Mouse (Mus musculus) heart, embryonic 16.5 days (tissue): Measurements from ENCODE around the gene Pold4. TPM values are rescaled to one million over a fixed set of nuclear protein-coding genes. Genes with fewer than 3 reads are reported as not detected.
A peak's percentile ranks its signal among the peaks of the same experiment; 100 is the strongest.

Experiments used
- ATAC-seq: fragments of 200-750 bp; cut with Nextera tagmentation; replicated peaks from 2 replicates; pipeline ENCODE4 v1.8.0; 2017; ENCODE audit warnings: moderate number of reproducible peaks; ENCODE audit not compliant: insufficient read depth, low FRiP score; ENCODE audit errors: extremely low read depth
- H3K27ac ChIP-seq: fragments of 300-500 bp; sonication (generic); 2 replicates; pipeline ENCODE4 v1.5.1; 2014; ENCODE audit warnings: mild to moderate bottlenecking, low read length, control low read depth, moderate library complexity
- H3K27me3 ChIP-seq: fragments of 300-500 bp; sonication (generic); 2 replicates; pipeline ENCODE4 v1.6.1; 2014; ENCODE audit warnings: low read length, mixed read lengths; ENCODE audit not compliant: control insufficient read depth, insufficient read depth
- H3K36me3 ChIP-seq: fragments of 300-500 bp; sonication (generic); 2 replicates; pipeline ENCODE4 v1.6.1; 2014; ENCODE audit not compliant: control insufficient read depth, insufficient read depth
- H3K4me1 ChIP-seq: fragments of 300-500 bp; sonication (generic); 2 replicates; pipeline ENCODE4 v1.6.1; 2014; ENCODE audit warnings: low read length, mixed read lengths; ENCODE audit not compliant: control insufficient read depth, insufficient read depth
- H3K4me2 ChIP-seq: fragments of 300-500 bp; sonication (generic); 2 replicates; pipeline ENCODE4 v1.6.1; 2014; ENCODE audit warnings: low read depth, mild to moderate bottlenecking, control low read depth, low read length
- H3K4me3 ChIP-seq: fragments of 300-500 bp; sonication (generic); 2 replicates; pipeline ENCODE4 v1.5.1; 2014; ENCODE audit warnings: mild to moderate bottlenecking, control low read depth, low read length
- H3K9ac ChIP-seq: fragments of 300-500 bp; sonication (generic); 2 replicates; pipeline ENCODE4 v1.6.1; 2014; ENCODE audit warnings: low read length, control low read depth
- H3K9me3 ChIP-seq: fragments of 300-500 bp; sonication (generic); replicated peaks from 2 replicates; pipeline ENCODE4 v1.6.1; 2016; ENCODE audit warnings: low read length; ENCODE audit not compliant: control insufficient read depth
- WGBS: fragments of 180-500 bp; shearing (Covaris S2); extraction: QIAGEN DNeasy Blood & Tissue Kit; methylation state at CpG from one replicate; pipeline ENCODE4 v1.1.7; 2014; 5-methylcytosine and 5-hydroxymethylcytosine counted together
- polyA plus RNA-seq: library from polyadenylated mRNA; unstranded; fragments of >200 nt; fragmentation: Nextera tagmentation; extraction: Ambion mirVana; gene quantifications from 2 replicates; pipeline ENCODE4 v1.2.1, GENCODE M21; 2015

Gene Pold4
- polyA plus RNA-seq, 1 experiment from 2014 or later, result 22.6 TPM

- Histone ChIP-seq H3K27ac (peak overlapping the region; percentile 96), H3K36me3 (peaks cover 32% of the 10 kb centered on the region), H3K9ac (peak overlapping the region; percentile 99), H3K27me3 (no peaks in the 10 kb centered on the region), H3K4me1 (peaks cover 32% of the 10 kb centered on the region), H3K4me2 (peak overlapping the region; percentile 98), H3K9me3 (no peaks in the 10 kb centered on the region), H3K4me3 (peak overlapping the region; percentile 95)
- under 1% methylated on average over 52 of the region's 52 CpGs for WGBS
- peak; percentile 30 for ATAC-seq
Observed at GRCm38 (mm10) chr19:4192251-4192985, 39.3 kb upstream of the Pold4 start.

- Histone ChIP-seq H3K36me3 (peaks cover 34% of the 10 kb centered on the region), H3K4me3 (peak overlapping the region; percentile 95), H3K27me3 (no peaks in the 10 kb centered on the region), H3K4me2 (peak overlapping the region; percentile 98), H3K9ac (peak overlapping the region; percentile 99), H3K9me3 (no peaks in the 10 kb centered on the region), H3K27ac (peak overlapping the region; percentile 96), H3K4me1 (peaks cover 27% of the 10 kb centered on the region)
- no peak for ATAC-seq
- WGBS, result 48% methylated on average over 6 of the region's 6 CpGs
Observed at GRCm38 (mm10) chr19:4193129-4193528, 38.6 kb upstream of the Pold4 start.

- H3K4me2 ChIP-seq, result no peak overlapping the region
- no peak overlapping the region for H3K27ac ChIP-seq
- H3K36me3 ChIP-seq, result peaks cover 34% of the 10 kb centered on the region
- ATAC-seq, result no peak
- 76% methylated on average over 8 of the region's 8 CpGs for WGBS
- no peaks in the 10 kb centered on the region for H3K27me3 ChIP-seq
- H3K9ac ChIP-seq, result no peak overlapping the region
- H3K4me3 ChIP-seq, result no peak overlapping the region
- H3K9me3 ChIP-seq, result no peaks in the 10 kb centered on the region
- H3K4me1 ChIP-seq, result peaks cover 27% of the 10 kb centered on the region
Observed at GRCm38 (mm10) chr19:4194021-4194724, 37.5 kb upstream of the Pold4 start.

- ATAC-seq, result no peak
- Histone ChIP-seq H3K4me1 (peaks cover 28% of the 10 kb centered on the region), H3K36me3 (peaks cover 38% of the 10 kb centered on the region), H3K27me3 (no peaks in the 10 kb centered on the region), H3K9ac (no peak overlapping the region), H3K27ac (no peak overlapping the region), H3K9me3 (no peaks in the 10 kb centered on the region), H3K4me2 (no peak overlapping the region), H3K4me3 (no peak overlapping the region)
- WGBS, result 73% methylated on average over 12 of the region's 12 CpGs
Observed at GRCm38 (mm10) chr19:4194776-4195650, 36.7 kb upstream of the Pold4 start.

GRCm38 (mm10) chr19:4196048-4196447 is 35.7 kb upstream of the Pold4 start:
- WGBS, result 56% methylated on average over 2 of the region's 2 CpGs
- H3K36me3 ChIP-seq, result peaks cover 39% of the 10 kb centered on the region

GRCm38 (mm10) chr19:4196548-4196947 is 35.2 kb upstream of the Pold4 start:
- H3K9ac ChIP-seq, result no peak overlapping the region
- H3K27ac ChIP-seq, result no peak overlapping the region
- H3K4me2 ChIP-seq, result no peak overlapping the region
- H3K36me3 ChIP-seq, result peaks cover 39% of the 10 kb centered on the region
- peaks cover 33% of the 10 kb centered on the region for H3K4me1 ChIP-seq
- no peaks in the 10 kb centered on the region for H3K9me3 ChIP-seq
- 37% methylated on average over 5 of the region's 5 CpGs for WGBS
- no peaks in the 10 kb centered on the region for H3K27me3 ChIP-seq
- no peak for ATAC-seq
- no peak overlapping the region for H3K4me3 ChIP-seq

More at GRCm38 (mm10) chr19:4196048-4196447, 35.7 kb upstream of the Pold4 start:
- peaks cover 38% of the 10 kb centered on the region for H3K4me1 ChIP-seq
- no peak for ATAC-seq
- no peaks in the 10 kb centered on the region for H3K9me3 ChIP-seq
- H3K4me3 ChIP-seq, result no peak overlapping the region
- no peaks in the 10 kb centered on the region for H3K27me3 ChIP-seq
- no peak overlapping the region for H3K4me2 ChIP-seq
- no peak overlapping the region for H3K27ac ChIP-seq
- no peak overlapping the region for H3K9ac ChIP-seq

GRCm38 (mm10) chr19:4197180-4197579 is 34.5 kb upstream of the Pold4 start:
- Histone ChIP-seq H3K27ac (no peak overlapping the region), H3K36me3 (peaks cover 39% of the 10 kb centered on the region), H3K4me3 (no peak overlapping the region), H3K4me2 (no peak overlapping the region), H3K9ac (no peak overlapping the region), H3K9me3 (no peaks in the 10 kb centered on the region), H3K4me1 (peaks cover 36% of the 10 kb centered on the region), H3K27me3 (no peaks in the 10 kb centered on the region)
- no peak for ATAC-seq
- WGBS, result 70% methylated on average over 3 of the region's 3 CpGs

- under 1% methylated on average over 34 of the region's 34 CpGs for WGBS
- H3K4me2 ChIP-seq, result peak within 1 kb of the TSS; percentile 84
- H3K4me3 ChIP-seq, result peak within 1 kb of the TSS; percentile 82
- peak; percentile 80 for ATAC-seq
- H3K9ac ChIP-seq, result peak within 1 kb of the TSS; percentile 86
- peak within 1 kb of the TSS; percentile 73 for H3K27ac ChIP-seq
- H3K4me1 ChIP-seq, result peaks cover 24% of the 10 kb centered on the region
- peaks cover 8% of the 10 kb centered on the region; the same call in 1 of the 2 replicates for H3K36me3 ChIP-seq
- H3K27me3 ChIP-seq, result peaks cover 5% of the 10 kb centered on the region; the same call in 1 of the 2 replicates
- no peaks in the 10 kb centered on the region for H3K9me3 ChIP-seq
Observed at GRCm38 (mm10) chr19:4201291-4201909, 30.3 kb upstream of the Pold4 start, which contains the start of gene Rad9a. Rad9a (minus strand) TSS chr19:4201662.
